Mouse (Mus musculus): Measurements from ENCODE around the gene Ergic1. TPM values are rescaled to one million over a fixed set of nuclear protein-coding genes. Genes with fewer than 3 reads are reported as not detected.

The Ergic1 gene
- 82.6 and 88.4 TPM in 2 replicates for polyA plus RNA-seq (2015; fragmentation: Nextera tagmentation; extraction: Ambion mirVana)

GRCm38 (mm10) chr17:26561290-26561640, at the start of gene Ergic1:
Gene Ergic1, plus strand, starts transcription at chr17:26561489.

GRCm38 (mm10) chr17:26561651-26562181, 427 bp downstream of the Ergic1 start, which contains the start of gene Dusp1:
Gene Dusp1, minus strand, starts transcription at chr17:26562128.

GRCm38 (mm10) chr17:26662978-26663683, 101.8 kb downstream of the Ergic1 start, which contains the start of gene Atp6v0e:
Gene Atp6v0e, plus strand, starts transcription at chr17:26663231.

Small RNA genes within 50 kb of the gene (microRNA-seq; reads per million reads assigned to microRNA genes)
- gene Gm22420: 0 reads per million in 2 experiments

Other genes starting within 250 kb of the Ergic1 start
- gene Neurl1b, start 146.7 kb upstream of the Ergic1 start, polyA plus RNA-seq (2015; fragmentation: Nextera tagmentation; extraction: Ambion mirVana): 0.57 and 0.58 TPM in 2 replicates
- gene Dusp1, start 639 bp downstream of the Ergic1 start, polyA plus RNA-seq (2015; fragmentation: Nextera tagmentation; extraction: Ambion mirVana): 24.0 and 33.6 TPM in 2 replicates
- 131 and 144 TPM in 2 replicates for gene Atp6v0e, start 101.7 kb downstream of the Ergic1 start, polyA plus RNA-seq (2015; fragmentation: Nextera tagmentation; extraction: Ambion mirVana)
- 5.7 and 6.5 TPM in 2 replicates for gene Crebrf, start 154.2 kb downstream of the Ergic1 start, polyA plus RNA-seq (2015; fragmentation: Nextera tagmentation; extraction: Ambion mirVana)
- gene Bnip1, start 219.6 kb downstream of the Ergic1 start, polyA plus RNA-seq (2015; fragmentation: Nextera tagmentation; extraction: Ambion mirVana): 34.3 and 36.4 TPM in 2 replicates

Measured in skeletal muscle tissue, postnatal 0 days (tissue).